Mouse (Mus musculus) kidney, adult 2 months (tissue): ENCODE measurements at regions not wholly inside any gene's neighbourhood (a gene's known extent, or its start where the extent isn't known, plus 50 kb on each side); places are given as distances from the start of the nearest gene placed in this dataset.

ENCODE experiments used
- CTCF ChIP-seq: fragments of 200-500 bp; conservative IDR thresholded peaks from 2 replicates; pipeline ENCODE4 v1.5.1; 2011; ENCODE audit warnings: low read depth, mild to moderate bottlenecking, control low read depth, low read length, moderate library complexity, mixed read lengths; ENCODE audit not compliant: insufficient read depth, insufficient read length
- POLR2A ChIP-seq: fragments of 200-500 bp; IDR thresholded peaks from one replicate; pipeline ENCODE4 v1.6.1; 2011; ENCODE audit warnings: low read depth, low read length, control low read depth

GRCm38 (mm10) chr13:78871254-78871653 is 671.7 kb upstream of the Nr2f1 start:
- TF ChIP-seq CTCF = no peak
- no peak for TF ChIP-seq POLR2A
